Mouse (Mus musculus): ENCODE data around the gene Slc45a3. TPM values are rescaled to one million over a fixed set of nuclear protein-coding genes. Genes with fewer than 3 reads are reported as not detected.

The Slc45a3 gene
- 1 to 10 TPM in 1 of 2 experiments, under 1 TPM in 1; 0.12 to 1.4 TPM for polyA plus RNA-seq (2017; shearing (Covaris generic))

DNA sequence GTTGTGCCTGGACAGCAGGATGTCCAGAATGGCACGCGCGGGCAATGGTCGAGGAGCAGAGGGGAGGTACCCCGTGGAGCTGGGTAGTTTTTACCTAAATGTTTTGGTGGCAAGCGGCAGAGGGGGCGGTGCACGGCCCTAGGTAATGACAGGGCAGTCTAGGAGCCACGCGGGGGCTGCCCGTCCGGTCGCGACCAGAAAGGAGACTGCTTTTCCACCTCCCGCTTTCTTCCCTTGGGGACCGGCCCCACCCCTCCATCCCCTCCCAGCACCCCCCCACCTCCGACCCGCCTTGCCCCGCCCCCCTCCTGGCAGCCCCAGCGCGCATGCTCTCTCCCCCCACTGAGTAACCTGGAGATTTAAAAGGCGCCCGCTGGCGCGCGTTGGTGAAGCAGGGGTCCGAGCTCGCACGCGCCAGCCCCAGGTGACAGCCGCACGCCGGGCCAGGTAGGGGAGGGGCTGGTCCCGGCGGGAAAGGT lies at the start of gene Slc45a3:
Gene Slc45a3 (plus strand): TSS at position 362 of the 479 bp plus-strand sequence.

DNA sequence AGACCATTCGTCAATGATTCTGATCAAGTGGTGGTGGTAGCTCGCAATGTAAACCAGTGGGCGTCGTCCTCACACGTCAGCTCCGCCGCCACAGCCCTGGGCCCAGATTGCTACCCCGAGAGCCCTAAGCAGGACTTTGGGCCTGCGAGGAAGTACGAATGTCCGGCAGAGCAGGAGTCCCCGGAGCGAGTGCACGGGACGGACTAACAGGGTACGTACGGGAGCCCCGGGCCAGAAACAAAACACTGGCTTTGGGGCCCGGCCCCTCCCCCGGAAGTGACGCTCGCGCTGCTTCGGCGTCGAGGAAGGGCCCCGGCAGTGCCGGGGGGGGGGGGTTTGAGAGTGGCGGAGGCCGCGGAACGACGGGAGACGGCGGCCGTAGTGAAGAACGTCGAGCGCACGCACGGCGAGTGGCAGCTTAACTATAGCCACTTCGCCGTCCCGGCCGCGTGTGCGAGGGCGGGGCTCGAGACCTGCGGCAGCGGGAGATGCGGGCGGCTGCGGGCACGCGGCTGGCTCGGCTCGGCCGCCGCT lies 44.6 kb downstream of the Slc45a3 start, which contains the start of gene Elk4:
Gene Elk4 (plus strand): TSS at position 326 of the 534 bp plus-strand sequence.

Other genes with a start within 250 kb of the Slc45a3 start
- under 1 TPM; 0.08 to 0.61 TPM for gene Slc26a9, start 218.9 kb upstream of the Slc45a3 start, polyA plus RNA-seq (2017; shearing (Covaris generic))
- gene Pm20d1, start 165.6 kb upstream of the Slc45a3 start, polyA plus RNA-seq (2017; shearing (Covaris generic)), result under 1 TPM; 0.23 to 0.65 TPM
- 10 to 100 TPM; 31.1 to 50.0 TPM for gene Slc41a1, start 135.5 kb upstream of the Slc45a3 start, polyA plus RNA-seq (2017; shearing (Covaris generic))
- 10 to 100 TPM; 29.1 to 36.2 TPM for gene Rab29, start 95.7 kb upstream of the Slc45a3 start, polyA plus RNA-seq (2017; shearing (Covaris generic))
- 10 to 100 TPM; 45.6 to 54.2 TPM for gene Nucks1, start 52.4 kb upstream of the Slc45a3 start, polyA plus RNA-seq (2017; shearing (Covaris generic))
- gene Elk4, start 44.6 kb downstream of the Slc45a3 start, polyA plus RNA-seq (2017; shearing (Covaris generic)), result 10 to 100 TPM; 80.6 to 88.2 TPM
- gene Mfsd4a, start 105.1 kb downstream of the Slc45a3 start, polyA plus RNA-seq (2017; shearing (Covaris generic)), result 10 to 100 TPM; 58.3 to 60.8 TPM
- under 1 TPM in 1 of 2 experiments, not detected in 1; 0.88 TPM for gene Cdk18, start 176.7 kb downstream of the Slc45a3 start, polyA plus RNA-seq (2017; shearing (Covaris generic))
- gene Lemd1, start 228.5 kb downstream of the Slc45a3 start, polyA plus RNA-seq (2017; shearing (Covaris generic)), result under 1 TPM in 1 of 2 experiments, not detected in 1; 0.44 TPM
- gene AC124108.1, start 228.5 kb downstream of the Slc45a3 start, polyA plus RNA-seq (2017; shearing (Covaris generic)), result under 1 TPM in 1 of 2 experiments, not detected in 1; 0.02 TPM